Mouse (Mus musculus) cortical plate, adult 2 months (tissue): ENCODE measurements around the gene Matn1.

Experiments used
- CTCF ChIP-seq: fragments of 200-500 bp; IDR thresholded peaks from 2 replicates; pipeline ENCODE4 v1.5.1; 2011; ENCODE audit warnings: mild to moderate bottlenecking, control low read depth, low read length; ENCODE audit not compliant: insufficient read depth; ENCODE audit errors: extremely low read depth
- POLR2A ChIP-seq: fragments of 200-500 bp; IDR thresholded peaks from 2 replicates; pipeline ENCODE4 v1.6.1; 2011; ENCODE audit warnings: mild to moderate bottlenecking, low read length, control low read depth; ENCODE audit not compliant: insufficient read depth; ENCODE audit errors: extremely low read depth

DNA sequence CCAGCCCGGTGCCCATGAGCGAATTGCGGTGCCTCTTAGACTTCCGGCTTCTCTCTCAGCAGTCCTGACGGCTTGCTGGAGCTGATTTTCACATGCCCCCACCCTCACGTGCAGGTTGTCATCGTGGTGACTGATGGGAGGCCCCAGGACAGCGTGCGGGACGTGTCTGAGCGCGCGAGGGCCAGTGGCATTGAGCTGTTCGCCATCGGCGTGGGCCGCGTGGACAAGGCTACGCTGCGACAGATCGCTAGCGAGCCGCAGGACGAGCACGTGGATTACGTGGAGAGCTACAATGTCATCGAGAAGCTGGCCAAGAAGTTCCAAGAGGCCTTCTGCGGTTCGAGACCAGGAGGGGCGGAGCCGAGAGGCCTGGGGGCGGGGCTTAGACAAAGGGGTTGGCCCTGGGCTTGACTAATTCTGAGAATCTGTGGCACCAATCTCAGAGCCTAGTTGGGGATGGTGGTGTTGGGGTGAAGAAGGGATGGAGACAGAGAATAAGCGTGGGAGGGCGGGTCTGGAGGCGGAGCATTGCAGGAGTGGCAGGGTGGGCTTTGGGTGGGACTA is 5.7 kb downstream of the Matn1 start:
- TF ChIP-seq CTCF (no peak), POLR2A (no peak)
